Mouse (Mus musculus) liver, adult 10 weeks (tissue): ENCODE data around the gene Pbx3. TPM values are rescaled to one million over a fixed set of nuclear protein-coding genes. Genes with fewer than 3 reads are reported as not detected.

Source experiments
- polyA plus RNA-seq: library from polyadenylated mRNA; stranded (reverse); fragments of 350-450 nt; fragmentation: Illumina TruSeq; extraction: RNeasy Lipid Tissue Mini Kit (QIAGEN cat#74804); gene quantifications from one replicate; pipeline ENCODE4 v1.2.3, GENCODE M21; 2014; ENCODE audit warnings: low read depth, low replicate concordance

Gene Pbx3
- 1.8 TPM for polyA plus RNA-seq

DNA sequence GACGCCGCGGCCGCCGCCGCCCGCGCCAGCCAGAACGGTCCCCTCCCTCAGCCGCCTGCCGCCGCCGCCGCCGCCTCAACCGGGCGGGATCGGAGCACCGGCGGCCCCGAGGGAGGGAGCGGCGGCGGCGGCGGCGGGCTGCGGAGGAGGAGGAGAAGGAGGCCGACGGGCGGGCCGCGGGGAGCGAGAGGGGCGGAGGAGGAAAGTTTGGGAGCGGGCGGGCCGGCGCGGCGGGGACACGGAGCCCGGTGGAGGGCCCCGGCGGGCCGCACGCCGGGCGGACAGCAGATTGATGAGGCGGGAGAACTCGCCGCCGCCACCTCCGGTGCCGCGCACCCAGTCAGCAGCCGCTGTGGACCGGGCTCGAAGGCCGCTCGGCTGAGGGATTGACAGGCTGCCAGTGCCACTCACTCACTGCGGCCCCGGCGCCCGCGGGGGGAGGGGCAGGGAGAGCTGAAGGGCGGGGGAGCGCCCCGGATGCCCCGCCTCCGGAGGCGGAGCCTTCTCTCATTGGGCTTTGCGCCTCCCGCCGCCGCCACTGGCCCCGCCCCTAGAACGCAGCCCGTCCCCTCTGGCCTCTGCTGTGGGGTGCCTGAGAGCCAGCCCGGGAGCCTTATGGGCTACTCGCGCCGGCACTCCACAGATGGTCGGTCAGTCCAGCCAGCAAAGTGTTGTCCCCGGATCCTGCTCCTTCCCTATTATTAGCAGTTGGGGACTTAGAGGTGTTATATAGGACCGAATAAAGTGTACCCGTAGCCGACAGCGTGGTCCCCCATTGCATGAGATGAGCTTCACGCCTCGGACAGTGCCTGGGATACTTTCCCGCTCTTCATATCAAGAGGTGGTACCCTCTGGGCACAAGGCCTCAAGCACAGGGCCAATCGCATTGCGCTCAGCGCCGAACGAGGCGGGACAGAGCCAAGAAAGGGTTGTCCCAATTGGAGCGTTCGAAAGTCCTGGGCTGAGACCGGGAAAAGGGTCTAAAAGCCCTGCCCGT, at the start of gene Pbx3:
Gene Pbx3 (minus strand): TSS at position 838 of the 997 bp plus-strand sequence.

DNA sequence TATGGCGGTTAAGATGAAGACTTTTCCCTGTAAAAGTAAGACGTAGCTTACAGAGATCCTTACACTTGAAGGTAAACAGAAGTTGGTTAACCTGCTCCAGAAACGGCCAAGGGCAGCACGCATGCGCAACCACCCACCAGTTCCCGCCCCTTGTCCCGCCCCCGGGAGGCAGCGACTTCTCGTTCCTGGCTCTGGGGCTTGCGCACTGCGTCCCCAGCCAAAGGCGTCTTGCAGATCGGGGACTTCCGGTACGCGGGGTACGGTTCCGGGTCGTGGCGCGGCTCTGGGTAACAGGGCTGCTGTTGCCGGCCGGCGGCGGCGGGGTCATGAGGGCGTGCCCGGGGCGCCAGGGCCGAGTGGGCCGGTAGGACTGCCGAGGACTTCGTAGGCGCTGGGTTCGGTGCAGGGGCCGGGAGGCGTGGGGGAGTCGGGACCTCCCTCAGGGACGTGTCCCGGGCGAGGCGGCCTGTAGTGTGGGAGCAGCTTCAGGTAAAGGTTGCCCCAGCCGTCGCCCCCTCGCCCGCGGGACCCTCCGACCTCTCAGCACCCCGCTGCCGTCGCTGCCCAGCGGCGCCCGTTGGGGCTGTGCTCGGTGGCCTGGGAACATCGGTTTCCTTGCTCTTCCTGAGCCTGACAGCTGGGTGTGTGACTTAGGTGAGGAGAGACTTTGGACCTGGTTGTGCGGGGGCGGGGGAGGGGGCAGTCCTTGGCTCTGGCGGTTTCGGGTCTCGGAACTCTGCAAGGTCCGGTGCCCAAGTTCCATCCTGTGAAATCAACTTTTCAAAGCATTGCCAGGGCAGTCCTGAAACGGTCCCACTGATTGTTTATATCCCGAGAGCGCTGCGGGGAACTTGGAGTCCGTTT, 33.9 kb upstream of the Pbx3 start, which contains the start of gene Mapkap1:
Gene Mapkap1 (plus strand): TSS at position 171 of the 864 bp plus-strand sequence.

Other genes starting within 250 kb of the Pbx3 start
- gene Mapkap1, start 33.6 kb upstream of the Pbx3 start, polyA plus RNA-seq = 45.3 TPM